Mouse (Mus musculus) ZHBTc4 (cell line): Measurements from ENCODE around the gene Ccnt1.
"Not testable (repeated sequence)": the region's sequence is repeated elsewhere in the genome, so short reads cannot be mapped to it uniquely, and the experiment has no call there.

Source experiments
- DNase-seq: peaks from one replicate; pipeline ENCODE4 v3.0.0-alpha.2; 2011; ENCODE audit warnings: low read depth, low spot score

Ccnt1 gene

GRCm38 (mm10) chr15:98546843-98547242 is 23.9 kb downstream of the Ccnt1 start:
- no peak for DNase-seq

GRCm38 (mm10) chr15:98545151-98545550 is 25.6 kb downstream of the Ccnt1 start:
- peak; percentile 88 for DNase-seq

- DNase-seq: no peak
These were observed 27.4 kb downstream of the Ccnt1 start for GRCm38 (mm10) chr15:98543341-98543740.

GRCm38 (mm10) chr15:98541064-98541463 is 29.7 kb downstream of the Ccnt1 start:
- DNase-seq: no peak

GRCm38 (mm10) chr15:98537923-98538322 is 32.8 kb downstream of the Ccnt1 start:
- DNase-seq: no peak

- DNase-seq: no peak
These were observed 33.8 kb downstream of the Ccnt1 start for GRCm38 (mm10) chr15:98536828-98537510.

- no peak for DNase-seq
These were observed 34.8 kb downstream of the Ccnt1 start for GRCm38 (mm10) chr15:98535921-98536320.

- DNase-seq: peak; percentile 99
These were observed 36.7 kb downstream of the Ccnt1 start, which contains the start of gene Kansl2 for GRCm38 (mm10) chr15:98533881-98534627. Gene Kansl2 (minus strand): TSS chr15:98534264.

- DNase-seq: no peak
These were observed 37.6 kb downstream of the Ccnt1 start for GRCm38 (mm10) chr15:98533035-98533531.

- DNase-seq: no peak
These were observed 38.4 kb downstream of the Ccnt1 start for GRCm38 (mm10) chr15:98532281-98532680.

GRCm38 (mm10) chr15:98528066-98528563 is 42.6 kb downstream of the Ccnt1 start:
- no peak for DNase-seq

GRCm38 (mm10) chr15:98527056-98527771 is 43.5 kb downstream of the Ccnt1 start:
- DNase-seq: no peak

GRCm38 (mm10) chr15:98526057-98526456 is 44.7 kb downstream of the Ccnt1 start:
- peak; percentile 62 for DNase-seq

GRCm38 (mm10) chr15:98521245-98521644 is 49.5 kb downstream of the Ccnt1 start:
- DNase-seq: no peak

- peak; percentile 75 for DNase-seq
These were observed 53.1 kb downstream of the Ccnt1 start for GRCm38 (mm10) chr15:98517380-98518355.

- not testable (repeated sequence) for DNase-seq
These were observed 55.9 kb downstream of the Ccnt1 start for GRCm38 (mm10) chr15:98514845-98515244.

GRCm38 (mm10) chr15:98514146-98514545 is 56.6 kb downstream of the Ccnt1 start:
- DNase-seq: no peak

- not testable (repeated sequence) for DNase-seq
These were observed 57.0 kb downstream of the Ccnt1 start for GRCm38 (mm10) chr15:98513676-98514075.

- no peak for DNase-seq
These were observed 57.9 kb downstream of the Ccnt1 start for GRCm38 (mm10) chr15:98512799-98513321.

GRCm38 (mm10) chr15:98512232-98512631 is 58.5 kb downstream of the Ccnt1 start:
- DNase-seq: no peak
